Mouse (Mus musculus) cerebellum, adult 2 months (tissue): ENCODE measurements at regions not wholly inside any gene's neighbourhood (a gene's known extent, or its start where the extent isn't known, plus 50 kb on each side); places are given as distances from the start of the nearest gene placed in this dataset.

ENCODE experiments used
- CTCF ChIP-seq: fragments of 200-500 bp; IDR thresholded peaks from 2 replicates; pipeline ENCODE4 v1.5.1; 2011; ENCODE audit warnings: low read depth, mild to moderate bottlenecking, control low read depth, low read length, moderate library complexity, borderline replicate concordance; ENCODE audit not compliant: insufficient read depth
- POLR2A ChIP-seq: fragments of 200-500 bp; IDR thresholded peaks from 2 replicates; pipeline ENCODE4 v1.6.1; 2011; ENCODE audit warnings: low read length, control low read depth, borderline replicate concordance; ENCODE audit not compliant: insufficient read depth

GRCm38 (mm10) chr9:32947221-32947620 is 311.2 kb downstream of the Ets1 start:
- TF ChIP-seq POLR2A (no peak), CTCF (no peak)
